Mouse (Mus musculus) spleen, adult 2 months (tissue): ENCODE measurements around the gene Cox4i1.

Source experiments
- CTCF ChIP-seq: fragments of 200-500 bp; IDR thresholded peaks from 2 replicates; pipeline ENCODE4 v1.5.1; 2011; ENCODE audit warnings: mild to moderate bottlenecking, inconsistent platforms; ENCODE audit not compliant: insufficient read depth, insufficient read length, insufficient replicate concordance; ENCODE audit errors: extremely low read depth
- POLR2A ChIP-seq: fragments of 200-500 bp; IDR thresholded peaks from 2 replicates; pipeline ENCODE4 v1.6.1; 2011; ENCODE audit warnings: low read depth, low read length, inconsistent platforms

- TF ChIP-seq CTCF (no peak), POLR2A (no peak)
Observed at GRCm38 (mm10) chr8:120671775-120672174, 3.8 kb downstream of the Cox4i1 start.
